Mouse (Mus musculus) hindbrain, embryonic 13.5 days (tissue): ENCODE results near the gene Aspdh. TPM values are rescaled to one million over a fixed set of nuclear protein-coding genes. Genes with fewer than 3 reads are reported as not detected.

Experiments
- ATAC-seq: fragments of 200-750 bp; cut with Nextera tagmentation; 2 replicates; pipeline ENCODE4 v1.8.0; 2017; ENCODE audit warnings: moderate TSS enrichment; ENCODE audit not compliant: low FRiP score
- H3K27ac ChIP-seq: fragments of 300-500 bp; sonication (generic); 2 replicates; pipeline ENCODE4 v1.5.1; 2015; ENCODE audit warnings: inconsistent platforms, mild to moderate bottlenecking, moderate library complexity
- H3K27me3 ChIP-seq: fragments of 300-500 bp; sonication (generic); 2 replicates; pipeline ENCODE4 v1.6.1; 2015; ENCODE audit warnings: mild to moderate bottlenecking, inconsistent platforms
- H3K36me3 ChIP-seq: fragments of 300-500 bp; sonication (generic); 2 replicates; pipeline ENCODE4 v1.6.1; 2015; ENCODE audit warnings: mild to moderate bottlenecking, inconsistent platforms
- H3K4me1 ChIP-seq: fragments of 300-500 bp; sonication (generic); replicated peaks from 2 replicates; pipeline ENCODE4 v1.6.1; 2015; ENCODE audit warnings: inconsistent platforms
- H3K4me2 ChIP-seq: fragments of 300-500 bp; sonication (generic); 2 replicates; pipeline ENCODE4 v1.6.1; 2015; ENCODE audit warnings: inconsistent platforms, mild to moderate bottlenecking, moderate library complexity
- H3K4me3 ChIP-seq: fragments of 300-500 bp; sonication (generic); 2 replicates; pipeline ENCODE4 v1.5.1; 2015; ENCODE audit warnings: mild to moderate bottlenecking, inconsistent platforms
- H3K9ac ChIP-seq: fragments of 300-500 bp; sonication (generic); 2 replicates; pipeline ENCODE4 v1.6.1; 2015; ENCODE audit warnings: mild to moderate bottlenecking, inconsistent platforms
- H3K9me3 ChIP-seq: fragments of 300-500 bp; sonication (generic); 2 replicates; pipeline ENCODE4 v1.6.1; 2016; ENCODE audit warnings: inconsistent platforms
- WGBS: fragments of 180-500 bp; shearing (Covaris S2); methylation state at CpG from one replicate; pipeline ENCODE4 v1.1.7; 2015; 5-methylcytosine and 5-hydroxymethylcytosine counted together
- polyA plus RNA-seq: library from polyadenylated mRNA; unstranded; fragments of >200 nt; fragmentation: Nextera tagmentation; extraction: Ambion mirVana; gene quantifications from 2 replicates; pipeline ENCODE4 v1.2.1, GENCODE M21; 2015

Aspdh gene
- polyA plus RNA-seq, 1 experiment from 2014 or later = 5.6 TPM

GRCm38 (mm10) chr7:44484109-44484508 lies 18.9 kb downstream of the Aspdh start:
- H3K27me3 ChIP-seq = peaks cover 37% of the 10 kb centered on the region
- peaks cover 13% of the 10 kb centered on the region for H3K4me1 ChIP-seq
- H3K9ac ChIP-seq = no peak overlapping the region
- H3K9me3 ChIP-seq = no peaks in the 10 kb centered on the region
- H3K4me3 ChIP-seq = no peak overlapping the region
- WGBS = 96% methylated on average over 1 of the region's 1 CpGs
- H3K36me3 ChIP-seq = peaks cover 15% of the 10 kb centered on the region
- H3K27ac ChIP-seq = no peak overlapping the region
- H3K4me2 ChIP-seq = no peak overlapping the region
- ATAC-seq = no peak

- ATAC-seq = peak; percentile 77
- H3K27me3 ChIP-seq = peaks cover 28% of the 10 kb centered on the region
- H3K4me3 ChIP-seq = no peak overlapping the region
- peaks cover 22% of the 10 kb centered on the region for H3K36me3 ChIP-seq
- no peak overlapping the region for H3K4me2 ChIP-seq
- 0 out of 2 replicates have a peak overlapping the region, but pooled peaks have one; percentile 12 for H3K27ac ChIP-seq
- H3K9me3 ChIP-seq = no peaks in the 10 kb centered on the region
- 36% methylated on average over 5 of the region's 5 CpGs for WGBS
- peaks cover 13% of the 10 kb centered on the region for H3K4me1 ChIP-seq
- no peak overlapping the region for H3K9ac ChIP-seq
Measured at GRCm38 (mm10) chr7:44484841-44485571, 19.8 kb downstream of the Aspdh start.

GRCm38 (mm10) chr7:44485572-44486195 lies 20.5 kb downstream of the Aspdh start:
- Histone ChIP-seq H3K27ac (no peak overlapping the region), H3K9me3 (no peaks in the 10 kb centered on the region), H3K27me3 (peaks cover 22% of the 10 kb centered on the region), H3K9ac (no peak overlapping the region), H3K4me3 (no peak overlapping the region), H3K4me2 (no peak overlapping the region), H3K36me3 (peaks cover 29% of the 10 kb centered on the region), H3K4me1 (peaks cover 15% of the 10 kb centered on the region)
- 85% methylated on average over 7 of the region's 7 CpGs for WGBS
- ATAC-seq = no peak; the same call in 1 of the 2 replicates

GRCm38 (mm10) chr7:44486927-44487575 lies 21.9 kb downstream of the Aspdh start:
- no peak for ATAC-seq
- H3K27me3 ChIP-seq = peaks cover 11% of the 10 kb centered on the region
- H3K4me1 ChIP-seq = peaks cover 23% of the 10 kb centered on the region
- peak overlapping the region; percentile 60 for H3K27ac ChIP-seq
- no peaks in the 10 kb centered on the region for H3K9me3 ChIP-seq
- 64% methylated on average over 13 of the region's 13 CpGs for WGBS
- H3K4me3 ChIP-seq = no peak overlapping the region
- H3K9ac ChIP-seq = peak overlapping the region; percentile 61
- peaks cover 43% of the 10 kb centered on the region for H3K36me3 ChIP-seq
- no peak overlapping the region for H3K4me2 ChIP-seq

GRCm38 (mm10) chr7:44487936-44488335 lies 22.7 kb downstream of the Aspdh start:
- 89% methylated on average over 7 of the region's 7 CpGs for WGBS
- Histone ChIP-seq H3K9ac (no peak overlapping the region), H3K36me3 (peaks cover 51% of the 10 kb centered on the region)

GRCm38 (mm10) chr7:44488545-44488944 lies 23.4 kb downstream of the Aspdh start:
- H3K27ac ChIP-seq = no peak overlapping the region
- ATAC-seq = no peak
- no peak overlapping the region for H3K4me2 ChIP-seq
- H3K36me3 ChIP-seq = peaks cover 57% of the 10 kb centered on the region
- 94% methylated on average over 8 of the region's 8 CpGs for WGBS
- H3K4me3 ChIP-seq = no peak overlapping the region
- H3K27me3 ChIP-seq = no peaks in the 10 kb centered on the region
- H3K9ac ChIP-seq = no peak overlapping the region; the same call in 1 of the 2 replicates
- H3K4me1 ChIP-seq = peaks cover 27% of the 10 kb centered on the region
- H3K9me3 ChIP-seq = no peaks in the 10 kb centered on the region

More at GRCm38 (mm10) chr7:44487936-44488335, 22.7 kb downstream of the Aspdh start:
- H3K4me1 ChIP-seq = peaks cover 23% of the 10 kb centered on the region
- H3K4me2 ChIP-seq = no peak overlapping the region
- H3K4me3 ChIP-seq = no peak overlapping the region
- 0 out of 2 replicates have a peak, but pooled peaks cover 2% of the 10 kb centered on the region for H3K27me3 ChIP-seq
- no peak for ATAC-seq
- H3K9me3 ChIP-seq = no peaks in the 10 kb centered on the region
- H3K27ac ChIP-seq = no peak overlapping the region; the same call in 1 of the 2 replicates

GRCm38 (mm10) chr7:44490281-44490680 lies 25.1 kb downstream of the Aspdh start:
- no peak overlapping the region for H3K4me3 ChIP-seq
- no peaks in the 10 kb centered on the region for H3K27me3 ChIP-seq
- no peaks in the 10 kb centered on the region for H3K9me3 ChIP-seq
- peaks cover 65% of the 10 kb centered on the region for H3K36me3 ChIP-seq
- ATAC-seq = no peak
- H3K27ac ChIP-seq = no peak overlapping the region
- H3K4me1 ChIP-seq = peaks cover 37% of the 10 kb centered on the region
- no peak overlapping the region for H3K4me2 ChIP-seq
- 88% methylated on average over 4 of the region's 4 CpGs for WGBS
- 0 out of 2 replicates have a peak overlapping the region, but pooled peaks have one; percentile 13 for H3K9ac ChIP-seq

- no peak overlapping the region for H3K4me2 ChIP-seq
- no peak overlapping the region for H3K4me3 ChIP-seq
- no peak overlapping the region for H3K27ac ChIP-seq
- no peak for ATAC-seq
- no peaks in the 10 kb centered on the region for H3K9me3 ChIP-seq
- peaks cover 65% of the 10 kb centered on the region for H3K36me3 ChIP-seq
- H3K27me3 ChIP-seq = no peaks in the 10 kb centered on the region
- WGBS = 94% methylated on average over 5 of the region's 5 CpGs
- peaks cover 43% of the 10 kb centered on the region for H3K4me1 ChIP-seq
- H3K9ac ChIP-seq = peak overlapping the region; percentile 13; the same call in 1 of the 2 replicates
Measured at GRCm38 (mm10) chr7:44491391-44491790, 26.2 kb downstream of the Aspdh start.

- ATAC-seq = no peak
- H3K36me3 ChIP-seq = peaks cover 65% of the 10 kb centered on the region
- H3K27me3 ChIP-seq = no peaks in the 10 kb centered on the region
- no peak overlapping the region for H3K27ac ChIP-seq
- WGBS = 94% methylated on average over 21 of the region's 21 CpGs
- no peak overlapping the region for H3K4me3 ChIP-seq
- H3K9ac ChIP-seq = no peak overlapping the region; the same call in 1 of the 2 replicates
- peaks cover 39% of the 10 kb centered on the region for H3K4me1 ChIP-seq
- H3K9me3 ChIP-seq = no peaks in the 10 kb centered on the region
- no peak overlapping the region for H3K4me2 ChIP-seq
Measured at GRCm38 (mm10) chr7:44492166-44492826, 27.1 kb downstream of the Aspdh start.

- Histone ChIP-seq H3K27me3 (0 out of 2 replicates have a peak, but pooled peaks cover 3% of the 10 kb centered on the region), H3K4me1 (peaks cover 42% of the 10 kb centered on the region), H3K36me3 (peaks cover 46% of the 10 kb centered on the region), H3K4me2 (peak overlapping the region; percentile 85), H3K9me3 (no peaks in the 10 kb centered on the region), H3K27ac (no peak overlapping the region), H3K9ac (peak overlapping the region; percentile 93; the same call in 1 of the 2 replicates), H3K4me3 (0 out of 2 replicates have a peak overlapping the region, but pooled peaks have one; percentile 5)
- 95% methylated on average over 12 of the region's 12 CpGs for WGBS
- ATAC-seq = no peak
Measured at GRCm38 (mm10) chr7:44494681-44495080, 29.5 kb downstream of the Aspdh start.

- Histone ChIP-seq H3K4me1 (peaks cover 42% of the 10 kb centered on the region), H3K9ac (peak overlapping the region; percentile 93), H3K4me2 (peak overlapping the region; percentile 85), H3K9me3 (no peaks in the 10 kb centered on the region), H3K27me3 (0 out of 2 replicates have a peak, but pooled peaks cover 7% of the 10 kb centered on the region), H3K27ac (no peak overlapping the region), H3K36me3 (peaks cover 42% of the 10 kb centered on the region), H3K4me3 (peak overlapping the region; percentile 76)
- no peak for ATAC-seq
- WGBS = 89% methylated on average over 7 of the region's 7 CpGs
Measured at GRCm38 (mm10) chr7:44495086-44495485, 29.9 kb downstream of the Aspdh start.
